Mouse (Mus musculus): ENCODE measurements at regions not wholly inside any gene's neighbourhood (a gene's known extent, or its start where the extent isn't known, plus 50 kb on each side); places are given as distances from the start of the nearest gene placed in this dataset.
"Not testable (repeated sequence)": the region's sequence is repeated elsewhere in the genome, so short reads cannot be mapped to it uniquely, and the experiment has no call there.

DNA sequence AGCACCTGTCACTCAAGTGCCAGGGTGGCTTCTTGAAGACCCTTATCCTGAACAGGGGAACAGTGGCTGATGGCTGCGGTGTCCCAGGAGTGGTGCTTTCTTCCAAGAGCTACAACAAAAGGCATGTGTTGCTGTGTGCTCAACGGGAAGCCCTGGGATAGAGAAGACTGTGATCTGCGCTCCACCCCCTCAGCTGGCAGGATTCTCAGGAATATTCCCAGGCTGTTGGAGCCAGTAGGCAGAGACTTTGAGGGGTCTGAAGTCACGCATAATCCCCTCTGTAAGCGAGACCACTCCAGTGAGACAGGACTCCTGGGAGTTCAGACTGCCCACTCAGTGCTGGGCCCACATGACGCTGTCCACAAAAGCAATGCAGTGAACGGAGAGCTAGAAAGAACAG, 202.4 kb downstream of the Plxna1 start:
- WGBS: 66% methylated on average over 7 of the region's 7 CpGs
- Histone ChIP-seq H3K4me3 (replicated peaks; ENCODE audit: extremely low read depth, low read depth, low read length) (no peak overlapping the region), H3K4me1 (ENCODE audit: control insufficient read depth, insufficient read depth, low read length) (no peaks in the 10 kb centered on the region)
- TF ChIP-seq CTCF (IDR thresholded peaks at IDR 0.05; ENCODE audit: insufficient read depth, low read length): no peak
- TF ChIP-seq POLR2A (IDR thresholded peaks at IDR 0.05; ENCODE audit: borderline replicate concordance, extremely low read depth, low read depth, low read length): no peak
- DNase-seq: no peak

DNA sequence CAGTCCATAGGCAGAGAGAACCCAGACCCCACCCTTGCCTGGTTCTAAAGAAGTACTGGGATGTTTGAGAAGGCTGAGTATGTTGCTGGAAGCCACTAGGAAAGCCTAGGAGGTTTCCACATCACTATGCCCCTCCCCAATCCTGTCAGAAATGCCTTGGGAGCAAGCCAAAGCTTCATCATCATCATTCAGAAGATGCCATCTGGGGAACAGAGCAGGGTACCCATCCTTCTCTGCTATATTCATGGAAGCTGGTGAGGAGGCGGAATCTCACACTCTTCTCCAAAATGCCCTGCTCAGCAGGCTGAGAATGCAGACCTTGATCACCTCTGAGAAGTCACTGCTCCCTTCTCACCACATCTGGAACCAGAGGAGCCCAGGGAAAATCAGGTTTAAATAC, 200.7 kb downstream of the Plxna1 start:
- Histone ChIP-seq H3K4me1 (ENCODE audit: control insufficient read depth, insufficient read depth, low read length) (no peaks in the 10 kb centered on the region), H3K4me3 (replicated peaks; ENCODE audit: extremely low read depth, low read depth, low read length) (no peak overlapping the region)
- DNase-seq: no peak
- 98% methylated on average over 1 of the region's 1 CpGs for WGBS
- TF ChIP-seq POLR2A (IDR thresholded peaks at IDR 0.05; ENCODE audit: borderline replicate concordance, extremely low read depth, low read depth, low read length): no peak
- no peak for TF ChIP-seq CTCF (IDR thresholded peaks at IDR 0.05; ENCODE audit: insufficient read depth, low read length)

- H3K4me3 ChIP-seq (replicated peaks; ENCODE audit: extremely low read depth, low read depth, low read length): no peak overlapping the region
- TF ChIP-seq POLR2A (IDR thresholded peaks at IDR 0.05; ENCODE audit: borderline replicate concordance, extremely low read depth, low read depth, low read length) (no peak), CTCF (IDR thresholded peaks at IDR 0.05; ENCODE audit: insufficient read depth, low read length) (no peak)
- H3K4me1 ChIP-seq (ENCODE audit: control insufficient read depth, insufficient read depth, low read length): no peaks in the 10 kb centered on the region
- DNase-seq: no peak
- 50% methylated on average over 2 of the region's 2 CpGs for WGBS
Measured at GRCm38 (mm10) chr6:89169520-89169919, 192.9 kb downstream of the Plxna1 start.

GRCm38 (mm10) chr6:89184920-89185319, 177.5 kb downstream of the Plxna1 start:
- H3K4me3 ChIP-seq (replicated peaks; ENCODE audit: extremely low read depth, low read depth, low read length); H3K4me1 ChIP-seq (ENCODE audit: control insufficient read depth, insufficient read depth, low read length); DNase-seq: not testable (repeated sequence)
- WGBS: 89% methylated on average over 2 of the region's 7 CpGs

- not testable (repeated sequence) for DNase-seq; H3K4me1 ChIP-seq (ENCODE audit: control insufficient read depth, insufficient read depth, low read length)
- WGBS: 13% methylated on average over 19 of the region's 19 CpGs
- peak overlapping the region; percentile 29 for H3K4me3 ChIP-seq (replicated peaks; ENCODE audit: extremely low read depth, low read depth, low read length)
Measured at GRCm38 (mm10) chr6:89200514-89201284, 161.7 kb downstream of the Plxna1 start.

DNA sequence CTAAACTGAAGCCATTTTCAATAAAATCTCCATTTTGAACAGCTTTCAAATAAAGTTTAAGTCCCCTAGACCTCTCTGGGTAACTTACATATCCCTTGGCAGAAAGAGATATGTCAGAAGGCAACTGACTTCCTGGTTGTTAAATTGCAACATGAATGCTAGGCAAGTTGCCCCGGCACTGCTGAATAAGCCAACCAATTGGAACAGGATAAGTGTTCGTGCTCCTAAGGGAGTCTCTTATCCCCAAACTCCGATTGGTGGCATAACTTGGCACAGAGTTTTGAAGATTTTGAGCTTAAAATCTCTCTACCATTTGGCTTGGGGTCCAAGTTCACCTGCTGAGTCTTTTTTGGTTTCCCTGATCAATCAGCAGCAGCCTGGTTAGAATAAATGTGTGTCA, 147.4 kb downstream of the Plxna1 start:
- TF ChIP-seq CTCF (IDR thresholded peaks at IDR 0.05; ENCODE audit: insufficient read depth, low read length) (no peak), POLR2A (IDR thresholded peaks at IDR 0.05; ENCODE audit: borderline replicate concordance, extremely low read depth, low read depth, low read length) (no peak)
- no peak for DNase-seq
- WGBS: 50% methylated on average over 3 of the region's 3 CpGs

DNA sequence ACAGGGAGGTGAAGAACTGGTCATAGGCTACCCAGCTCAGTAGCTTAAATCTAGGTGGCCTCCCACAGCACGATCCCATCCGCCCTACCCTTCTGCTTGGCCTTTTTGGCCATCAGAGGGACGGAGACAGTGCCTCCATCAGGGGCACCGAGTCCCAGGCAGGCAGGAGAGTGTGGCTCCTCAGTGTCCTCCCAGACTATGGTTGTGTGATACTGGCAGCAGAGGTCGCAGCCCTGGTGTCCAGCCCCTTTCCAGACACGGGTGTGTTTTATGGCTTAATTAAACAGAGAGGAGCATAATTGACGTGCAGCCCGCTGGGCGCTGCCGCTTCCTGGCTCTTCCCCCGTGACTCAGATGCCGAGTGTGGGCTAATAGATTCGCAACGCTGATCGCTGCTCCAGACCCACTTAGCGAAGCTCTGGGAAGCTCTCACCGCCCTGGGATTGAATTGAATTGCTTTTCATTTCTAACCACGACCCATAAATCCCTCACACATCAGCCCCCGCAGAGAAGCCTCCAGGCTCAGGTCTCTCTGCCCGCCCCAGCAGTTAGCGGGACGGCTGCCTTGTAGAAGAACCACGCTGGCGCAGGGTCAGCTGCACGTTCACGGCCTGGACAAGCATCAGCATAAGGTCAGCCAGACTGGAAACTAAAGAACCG, 126.9 kb downstream of the Plxna1 start:
- Histone ChIP-seq H3K4me3 (replicated peaks; ENCODE audit: extremely low read depth, low read depth, low read length) (no peak overlapping the region), H3K4me1 (ENCODE audit: control insufficient read depth, insufficient read depth, low read length) (no peaks in the 10 kb centered on the region)
- TF ChIP-seq POLR2A (IDR thresholded peaks at IDR 0.05; ENCODE audit: borderline replicate concordance, extremely low read depth, low read depth, low read length) (no peak), CTCF (IDR thresholded peaks at IDR 0.05; ENCODE audit: insufficient read depth, low read length) (no peak)
- WGBS: 20% methylated on average over 27 of the region's 27 CpGs
- DNase-seq: no peak

More for the DNA sequence above, 147.4 kb downstream of the Plxna1 start:
- no peak overlapping the region for H3K4me3 ChIP-seq (replicated peaks; ENCODE audit: extremely low read depth, low read depth, low read length)
- no peaks in the 10 kb centered on the region; the same call in 1 of the 2 replicates for H3K4me1 ChIP-seq (ENCODE audit: control insufficient read depth, insufficient read depth, low read length)

DNA sequence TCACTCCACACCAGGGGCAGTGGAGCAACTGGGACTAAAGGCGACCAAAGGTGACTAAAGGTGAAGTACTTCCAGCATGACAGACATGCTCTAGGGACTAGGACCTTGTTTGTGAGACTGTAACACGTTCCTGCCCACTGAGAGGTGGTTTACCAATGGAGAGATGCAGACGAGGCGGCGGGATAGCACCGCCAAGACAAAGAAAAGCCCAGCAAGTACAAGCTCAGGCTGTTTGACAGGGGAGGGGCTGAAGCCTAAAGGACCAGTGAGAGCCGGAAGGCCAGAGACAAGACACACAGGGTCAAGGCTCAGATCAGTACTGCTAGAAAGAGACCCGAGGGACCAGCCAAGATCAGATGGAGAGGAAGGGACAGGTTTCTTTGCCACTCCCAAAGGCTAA, 126.2 kb downstream of the Plxna1 start:
- DNase-seq: no peak
- 30% methylated on average over 8 of the region's 8 CpGs for WGBS
- Histone ChIP-seq H3K4me3 (replicated peaks; ENCODE audit: extremely low read depth, low read depth, low read length) (no peak overlapping the region), H3K4me1 (ENCODE audit: control insufficient read depth, insufficient read depth, low read length) (no peaks in the 10 kb centered on the region)
- TF ChIP-seq CTCF (IDR thresholded peaks at IDR 0.05; ENCODE audit: insufficient read depth, low read length): no peak
- no peak for TF ChIP-seq POLR2A (IDR thresholded peaks at IDR 0.05; ENCODE audit: borderline replicate concordance, extremely low read depth, low read depth, low read length)

DNA sequence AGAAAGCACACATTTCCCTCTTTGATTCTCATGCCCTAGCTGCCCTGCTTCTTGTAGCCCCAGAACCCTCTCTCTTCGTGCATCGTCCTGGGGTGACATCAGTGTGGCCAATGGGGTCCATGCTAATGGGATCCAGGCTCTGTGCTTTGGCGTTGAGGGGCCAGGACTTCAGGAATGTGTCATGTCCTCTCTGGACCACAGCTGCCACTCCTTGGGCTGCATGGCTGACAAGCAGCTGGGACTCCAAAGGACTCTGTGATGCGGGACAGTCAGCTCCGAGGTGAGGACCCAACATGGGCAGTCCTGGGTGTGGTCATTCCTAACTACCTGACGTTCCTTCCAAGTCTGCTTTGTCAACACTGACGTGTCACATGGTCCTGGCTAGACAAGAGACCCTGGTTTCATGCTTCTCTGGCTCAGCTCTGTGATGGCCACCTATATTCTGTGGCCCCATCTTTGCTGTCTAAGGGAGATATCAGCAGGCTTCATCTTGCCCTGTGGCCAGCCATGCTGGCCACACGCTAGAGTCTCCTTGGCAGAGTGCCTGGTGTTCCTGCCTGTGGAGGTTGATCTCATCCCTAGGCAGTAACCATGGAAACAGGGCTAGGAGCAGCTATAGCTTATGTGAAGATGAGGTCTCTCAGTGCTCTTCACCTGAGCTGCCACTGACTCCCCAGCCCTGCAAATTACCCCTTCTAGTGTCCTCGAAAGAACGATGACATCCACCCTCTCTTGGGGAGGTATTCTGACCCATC, 125.4 kb downstream of the Plxna1 start:
- TF ChIP-seq POLR2A (IDR thresholded peaks at IDR 0.05; ENCODE audit: borderline replicate concordance, extremely low read depth, low read depth, low read length) (no peak), CTCF (IDR thresholded peaks at IDR 0.05; ENCODE audit: insufficient read depth, low read length) (no peak)
- Histone ChIP-seq H3K4me1 (ENCODE audit: control insufficient read depth, insufficient read depth, low read length) (no peaks in the 10 kb centered on the region), H3K4me3 (replicated peaks; ENCODE audit: extremely low read depth, low read depth, low read length) (no peak overlapping the region)
- WGBS: 71% methylated on average over 10 of the region's 10 CpGs
- no peak for DNase-seq

DNA sequence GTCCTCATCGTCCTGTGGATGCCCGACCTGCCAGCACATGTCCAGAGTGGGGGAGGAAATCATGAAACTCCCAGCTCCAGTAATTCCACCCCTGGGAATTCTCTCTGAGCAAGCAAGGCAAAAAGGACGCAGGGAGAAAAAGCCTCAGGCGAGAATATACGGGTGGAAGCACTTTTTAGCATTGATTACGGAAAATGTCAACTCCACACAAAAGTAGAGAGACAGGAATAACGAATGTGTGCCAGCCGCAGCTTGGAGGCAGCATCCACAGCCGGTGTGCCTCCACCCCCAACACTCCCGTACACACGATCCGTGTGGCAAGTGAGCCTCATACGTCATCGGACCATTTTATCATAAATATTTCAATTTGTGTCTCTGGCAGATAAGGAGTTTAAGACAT, 123.5 kb downstream of the Plxna1 start:
- no peak for TF ChIP-seq CTCF (IDR thresholded peaks at IDR 0.05; ENCODE audit: insufficient read depth, low read length)
- TF ChIP-seq POLR2A (IDR thresholded peaks at IDR 0.05; ENCODE audit: borderline replicate concordance, extremely low read depth, low read depth, low read length): no peak

More for the DNA sequence above, 123.5 kb downstream of the Plxna1 start:
- 59% methylated on average over 14 of the region's 14 CpGs for WGBS
- no peak for DNase-seq
- Histone ChIP-seq H3K4me1 (ENCODE audit: control insufficient read depth, insufficient read depth, low read length) (no peaks in the 10 kb centered on the region), H3K4me3 (replicated peaks; ENCODE audit: extremely low read depth, low read depth, low read length) (no peak overlapping the region)
